Mouse (Mus musculus) embryonic stem cell, embryonic (primary cell): ENCODE data around the gene Crkl.

Source experiments
- CTCF ChIA-PET, 4 experiments: fragments of 300-600 bp in 2 of 4; fragments of 350-600 bp in 2 of 4; sonication (Branson Sonifier 250); formaldehyde crosslinking; loops; one replicate each; lab custom pipeline; 2022; ENCODE audit warnings: inconsistent platforms in 2 of 4; lab: Charles Lee
- POLR2A ChIA-PET, 4 experiments: fragments of 300-600 bp in 2 of 4; fragments of 350-600 bp in 2 of 4; sonication (Branson Sonifier 250); formaldehyde crosslinking; loops; one replicate each; lab custom pipeline; 2022; ENCODE audit warnings: antibody characterized with exemption in 4 of 4, inconsistent platforms in 1 of 4; lab: Charles Lee

Crkl gene

GRCm38 (mm10) chr16:17499249-17499883 is 47.6 kb downstream of the Crkl start:
- ChIA-PET POLR2A (interaction anchor here in 3 of 4 experiments (0.7 to 2.4 kb wide), 10 partner anchors 8 to 47 kb away, joined by 3 to 10 read pairs (median 5); partner anchors contain the start of genes Lztr1 (in 3 of the 3), Aifm3 (in 2 of the 3) and Crkl (in 1 of the 3)), CTCF (interaction anchor here in 3 of 4 experiments (0.8 kb wide), 3 partner anchors 8 to 39 kb away, joined by 3 to 5 read pairs (median 4); partner anchors contain the start of gene Aifm3 (in 1 of the 3))

DNA sequence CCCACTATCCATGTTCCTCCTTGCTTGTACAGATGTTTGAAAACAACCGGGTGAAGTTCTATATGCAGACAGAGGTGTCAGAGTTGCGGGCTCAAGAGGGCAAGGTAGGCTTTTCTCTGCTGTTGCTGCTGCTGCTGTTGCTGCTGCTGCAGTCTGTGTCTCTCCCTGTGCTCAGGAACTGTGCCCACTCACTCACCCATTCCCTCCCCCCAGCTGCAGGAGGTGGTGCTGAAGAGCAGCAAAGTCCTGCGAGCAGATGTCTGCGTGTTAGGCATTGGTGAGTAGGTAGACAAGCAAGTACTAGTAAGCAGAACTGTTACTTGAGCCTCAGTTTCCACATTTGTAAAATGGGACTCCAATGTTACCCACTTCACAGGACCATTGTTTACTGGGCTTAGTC is 50.9 kb downstream of the Crkl start:
- ChIA-PET CTCF (interaction anchor here in 1 of 4 experiments (0.6 to 0.9 kb wide), 2 partner anchors 13 to 54 kb away, joined by 3 to 4 read pairs; partner anchors contain the start of gene Aifm3), POLR2A (interaction anchor here in 1 of 4 experiments (1.0 to 2.3 kb wide), 5 partner anchors 10 to 246 kb away, joined by 3 to 7 read pairs (median 4); partner anchors contain the start of gene Thap7)

GRCm38 (mm10) chr16:17507018-17507552 is 55.3 kb downstream of the Crkl start:
- POLR2A ChIA-PET: interaction anchor here in 3 of 4 experiments (0.6 to 4.6 kb wide), 25 partner anchors 8 to 1660 kb away, joined by 3 to 37 read pairs (median 8); partner anchors contain the start of genes Crkl (in 2 of the 3), Thap7 (in 2 of the 3), Aifm3 (in 1 of the 3) and Lrrc74b (in 1 of the 3)

DNA sequence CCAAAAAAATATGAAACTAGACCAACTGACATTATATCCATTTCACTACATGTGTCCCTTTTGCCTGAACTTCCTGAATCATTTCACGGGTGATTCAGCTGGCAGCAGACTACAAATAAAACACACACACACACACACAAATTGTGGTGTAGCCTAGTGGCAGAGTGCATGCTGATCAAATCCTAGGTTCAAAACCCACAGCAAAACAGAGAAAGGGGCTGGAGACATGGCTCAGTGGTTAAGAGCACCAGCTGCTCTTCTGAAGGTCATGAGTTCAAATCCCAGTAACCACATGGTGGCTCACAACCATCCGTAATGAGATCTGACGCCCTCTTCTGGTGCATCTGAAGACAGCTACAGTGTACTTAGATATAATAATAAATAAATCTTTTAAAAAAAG is 56.2 kb downstream of the Crkl start:
- ChIA-PET POLR2A (interaction anchor here in 3 of 4 experiments (0.6 to 4.6 kb wide), 54 partner anchors 9 to 1178 kb away, joined by 3 to 37 read pairs (median 5); partner anchors contain the start of genes Crkl (in 3 of the 3), Aifm3 (in 2 of the 3), Smpd4 (in 2 of the 3) and Thap7 (in 2 of the 3)), CTCF (interaction anchor here (0.6 to 2.3 kb wide), 14 partner anchors 9 to 130 kb away, joined by 3 to 10 read pairs (median 4); partner anchors contain the start of gene Aifm3 (in 1 of the 4))

More at GRCm38 (mm10) chr16:17507018-17507552, 55.3 kb downstream of the Crkl start:
- CTCF ChIA-PET: interaction anchor here in 3 of 4 experiments (0.6 to 2.1 kb wide), 6 partner anchors 8 to 131 kb away, joined by 3 to 6 read pairs (median 4); no protein-coding TSS in a partner anchor

DNA sequence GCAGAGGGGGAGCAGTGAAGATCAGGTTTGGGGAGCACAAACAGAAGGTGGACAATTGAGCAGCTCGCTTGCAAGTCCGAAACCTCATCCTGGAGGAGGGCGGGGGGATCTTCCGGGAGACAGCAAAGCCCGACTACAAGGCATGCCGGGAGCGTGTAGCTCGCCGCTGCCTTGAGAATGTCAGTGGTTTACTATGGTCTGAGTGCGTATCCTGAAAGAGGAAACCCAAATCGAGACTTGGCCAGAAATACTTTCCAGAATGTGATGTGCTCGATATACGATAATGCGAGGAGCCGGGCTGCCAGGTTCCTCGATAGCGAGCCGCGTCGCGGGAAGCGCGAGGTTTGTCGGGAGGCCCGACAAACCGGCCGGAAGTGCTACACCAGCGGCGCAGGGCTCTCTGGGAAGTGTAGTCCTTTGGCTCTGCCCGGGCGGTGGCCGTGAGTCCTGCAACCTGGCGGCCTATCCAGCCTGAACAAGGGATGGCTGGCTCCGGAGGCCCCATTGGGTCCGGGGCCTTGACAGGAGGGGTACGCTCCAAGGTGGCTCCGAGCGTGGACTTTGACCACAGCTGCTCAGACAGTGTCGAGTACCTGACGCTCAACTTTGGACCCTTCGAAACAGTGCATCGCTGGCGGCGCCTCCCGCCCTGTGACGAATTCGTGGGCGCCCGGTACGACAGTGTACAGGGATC is 56.9 kb downstream of the Crkl start, which contains the start of gene Lztr1:
Lztr1 (plus strand) TSS at position 143 of the 694 bp plus-strand sequence.
- CTCF ChIA-PET: interaction anchor here (0.5 to 2.3 kb wide), 14 partner anchors 12 to 318 kb away, joined by 3 to 10 read pairs (median 4); partner anchors contain the start of gene Aifm3 (in 1 of the 4)

DNA sequence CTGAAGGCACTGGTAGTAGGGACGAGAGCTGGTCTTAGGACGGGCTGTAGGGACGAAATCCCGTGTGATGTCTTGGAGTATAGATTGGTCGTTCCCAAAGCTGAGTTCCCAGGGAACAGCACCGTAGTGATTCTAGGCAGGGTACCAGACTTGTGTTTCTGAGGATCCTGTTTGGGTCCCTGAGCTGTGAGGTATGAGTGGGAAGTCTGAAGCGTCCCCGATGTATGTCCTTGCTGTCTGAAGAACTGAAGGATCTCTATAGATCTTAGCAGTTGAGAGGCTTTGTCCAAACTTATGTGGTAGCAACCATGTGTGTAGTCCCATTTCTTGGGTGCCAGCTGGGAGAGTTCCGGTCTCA is 57.4 kb downstream of the Crkl start:
- CTCF ChIA-PET: interaction anchor here in 2 of 4 experiments (0.5 to 2.3 kb wide), 6 partner anchors 19 to 319 kb away, joined by 3 to 10 read pairs (median 5); partner anchors contain the start of gene Aifm3 (in 1 of the 2)
- POLR2A ChIA-PET: interaction anchor here (0.5 to 4.6 kb wide), 34 partner anchors 9 to 363 kb away, joined by 3 to 37 read pairs (median 5); partner anchors contain the start of genes Thap7 (in 2 of the 4), Aifm3 (in 1 of the 4), Crkl (in 1 of the 4) and Lrrc74b (in 1 of the 4)

More for the DNA sequence above, 56.9 kb downstream of the Crkl start, which contains the start of gene Lztr1:
- POLR2A ChIA-PET: interaction anchor here (0.6 to 4.6 kb wide), 65 partner anchors 9 to 654 kb away, joined by 3 to 37 read pairs (median 5); partner anchors contain the start of genes Crkl (in 3 of the 4), Aifm3 (in 2 of the 4), Thap7 (in 2 of the 4) and Lrrc74b (in 1 of the 4)

- CTCF ChIA-PET: interaction anchor here in 2 of 4 experiments (0.5 to 2.3 kb wide), 2 partner anchors 36 to 47 kb away, joined by 6 to 10 read pairs; no protein-coding TSS in a partner anchor
- POLR2A ChIA-PET: interaction anchor here in 3 of 4 experiments (0.6 to 4.6 kb wide), 16 partner anchors 8 to 236 kb away, joined by 3 to 37 read pairs (median 7); partner anchors contain the start of genes Thap7 (in 2 of the 3) and Crkl (in 1 of the 3)
These were observed 58.4 kb downstream of the Crkl start for GRCm38 (mm10) chr16:17510143-17510542.

GRCm38 (mm10) chr16:17510686-17511085 is 58.9 kb downstream of the Crkl start:
- ChIA-PET POLR2A (interaction anchor here in 2 of 4 experiments (1.1 to 4.5 kb wide), 6 partner anchors 8 to 59 kb away, joined by 3 to 25 read pairs (median 6); partner anchors contain the start of gene Crkl (in 1 of the 2)), CTCF (interaction anchor here in 1 of 4 experiments (0.5 kb wide), 1 partner anchor 47 kb away, joined by 6 read pairs; no protein-coding TSS in a partner anchor)

DNA sequence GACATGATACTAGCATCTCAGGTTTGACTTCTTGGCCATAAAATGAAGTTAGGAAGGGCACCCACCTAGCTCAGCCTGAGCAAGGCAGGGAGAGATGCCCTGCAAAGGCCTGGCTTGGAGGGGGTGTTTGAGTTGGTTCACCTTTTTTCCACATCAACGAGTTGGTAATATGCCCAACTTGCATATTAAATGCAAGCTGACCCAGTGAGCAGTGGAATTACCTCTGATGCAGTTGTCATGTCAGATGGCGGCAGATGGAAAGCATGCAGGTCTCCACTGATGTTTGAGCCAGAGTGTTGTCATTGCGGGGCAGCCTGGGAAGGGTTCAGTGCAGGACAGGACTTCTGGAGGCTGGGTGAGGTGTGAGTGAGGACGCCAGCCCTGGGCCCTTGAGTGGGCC is 59.6 kb downstream of the Crkl start:
- CTCF ChIA-PET: no interaction called here
- POLR2A ChIA-PET: interaction anchor here in 2 of 4 experiments (0.9 to 2.2 kb wide), 6 partner anchors 12 to 43 kb away, joined by 3 to 8 read pairs (median 4); partner anchors contain the start of genes Aifm3 (in 1 of the 2) and Thap7 (in 1 of the 2)

- POLR2A ChIA-PET: interaction anchor here (0.6 to 2.7 kb wide), 12 partner anchors 8 to 395 kb away, joined by 3 to 23 read pairs (median 6); partner anchors contain the start of genes Lztr1 (in 2 of the 4) and Thap7 (in 2 of the 4)
- CTCF ChIA-PET: interaction anchor here in 2 of 4 experiments (0.8 to 1.1 kb wide), 2 partner anchors 39 to 45 kb away, joined by 3 read pairs; no protein-coding TSS in a partner anchor
These were observed 67.1 kb downstream of the Crkl start for GRCm38 (mm10) chr16:17518910-17519309.

DNA sequence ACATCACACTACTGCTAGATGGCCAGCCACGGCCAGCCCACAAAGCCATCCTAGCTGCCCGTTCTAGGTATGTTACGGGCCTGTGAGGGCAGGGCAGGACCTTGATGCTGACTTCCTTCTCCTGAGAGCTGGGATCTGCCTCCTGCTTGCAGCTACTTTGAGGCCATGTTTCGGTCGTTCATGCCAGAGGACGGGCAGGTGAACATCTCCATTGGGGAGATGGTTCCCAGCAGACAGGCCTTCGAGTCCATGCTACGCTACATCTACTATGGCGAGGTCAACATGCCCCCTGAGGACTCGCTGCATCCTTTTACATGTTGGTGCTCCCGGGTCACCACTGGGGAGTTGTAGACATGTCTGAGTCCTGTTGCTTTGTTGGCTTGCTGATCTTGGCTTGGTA is 72.4 kb downstream of the Crkl start:
- POLR2A ChIA-PET: interaction anchor here in 1 of 4 experiments (1.6 to 5.0 kb wide), 2 partner anchors 10 to 16 kb away, joined by 4 to 25 read pairs; partner anchors contain the start of gene Lztr1
- CTCF ChIA-PET: no interaction called here

GRCm38 (mm10) chr16:17525524-17525923 is 73.7 kb downstream of the Crkl start:
- CTCF ChIA-PET: interaction anchor here in 3 of 4 experiments (1.0 to 2.0 kb wide), 3 partner anchors 32 to 93 kb away, joined by 3 to 6 read pairs (median 3); no protein-coding TSS in a partner anchor
- POLR2A ChIA-PET: interaction anchor here in 2 of 4 experiments (0.7 to 5.0 kb wide), 8 partner anchors 12 to 171 kb away, joined by 3 to 25 read pairs (median 3); partner anchors contain the start of gene Lztr1 (in 1 of the 2)

DNA sequence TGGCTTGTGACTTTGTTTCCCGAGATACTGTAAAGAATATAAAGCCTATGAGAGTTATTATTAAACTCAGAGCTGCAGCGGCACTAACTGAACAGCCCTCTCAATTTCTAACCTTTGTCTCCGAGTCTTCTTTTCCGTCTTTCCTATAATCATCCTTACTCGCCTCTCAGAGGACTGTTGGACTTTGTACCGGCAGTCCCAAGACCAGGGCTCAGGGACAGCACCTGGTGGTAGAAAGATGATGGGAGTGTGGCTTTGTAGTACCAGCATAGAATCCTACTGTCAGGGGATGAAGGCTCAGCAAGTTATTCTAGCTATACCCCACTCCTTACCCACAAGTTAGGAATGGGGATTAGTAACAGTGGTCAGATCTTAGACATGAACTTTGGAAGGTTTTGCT is 74.4 kb downstream of the Crkl start:
- ChIA-PET CTCF (interaction anchor here in 3 of 4 experiments (0.6 to 2.0 kb wide), 4 partner anchors 18 to 113 kb away, joined by 3 to 6 read pairs (median 3); partner anchors contain the start of gene Lztr1 (in 1 of the 3)), POLR2A (interaction anchor here in 2 of 4 experiments (1.1 to 5.0 kb wide), 4 partner anchors 18 to 121 kb away, joined by 3 to 25 read pairs (median 4); partner anchors contain the start of gene Lztr1 (in 1 of the 2))

DNA sequence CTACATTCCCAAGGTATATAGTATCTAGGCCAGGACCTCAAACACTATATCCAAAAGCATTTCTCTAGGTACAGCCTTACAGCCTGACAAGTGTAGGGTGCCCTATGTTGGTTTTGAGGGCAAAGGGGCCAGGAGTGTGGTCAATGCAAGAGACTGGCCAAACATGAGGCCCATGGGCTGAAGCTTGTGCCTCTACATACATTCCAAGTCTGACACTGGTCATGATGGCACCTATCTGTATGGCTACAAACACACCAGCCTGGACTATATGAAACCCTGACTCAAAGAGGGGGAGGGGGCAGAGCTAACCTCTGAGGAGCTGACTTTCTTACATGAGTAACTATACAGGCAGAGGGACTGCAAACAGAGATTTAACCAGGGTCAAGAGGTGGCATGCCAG is 75.8 kb downstream of the Crkl start:
- POLR2A ChIA-PET: interaction anchor here in 3 of 4 experiments (0.6 to 5.0 kb wide), 13 partner anchors 9 to 406 kb away, joined by 3 to 25 read pairs (median 5); partner anchors contain the start of gene Lztr1 (in 3 of the 3)
- CTCF ChIA-PET: interaction anchor here in 1 of 4 experiments (0.7 kb wide), 1 partner anchor 122 kb away, joined by 3 read pairs; the partner anchor contains the start of gene Snap29

GRCm38 (mm10) chr16:17528276-17528675 is 76.5 kb downstream of the Crkl start:
- POLR2A ChIA-PET: interaction anchor here (0.7 to 5.0 kb wide), 14 partner anchors 10 to 54 kb away, joined by 3 to 25 read pairs (median 4); partner anchors contain the start of gene Lztr1 (in 3 of the 4)
- CTCF ChIA-PET: interaction anchor here in 1 of 4 experiments (0.7 kb wide), 1 partner anchor 123 kb away, joined by 3 read pairs; the partner anchor contains the start of gene Snap29
